Mouse (Mus musculus): Measurements from ENCODE around the gene 4930415O20Rik. TPM values are rescaled to one million over a fixed set of nuclear protein-coding genes. Genes with fewer than 3 reads are reported as not detected.

4930415O20Rik gene
- polyA plus RNA-seq, 1 experiment from 2014 or later: not detected

- Histone ChIP-seq H3K4me2 (ENCODE audit: low read length) (no peak overlapping the region), H3K27ac (ENCODE audit: low read length) (no peak overlapping the region), H3K9ac (ENCODE audit: low read depth, low read length) (no peak overlapping the region), H3K27me3 (ENCODE audit: control insufficient read depth, insufficient read depth, low read depth, low read length) (no peaks in the 10 kb centered on the region), H3K4me3 (ENCODE audit: low read depth, low read length) (no peak overlapping the region), H3K36me3 (ENCODE audit: control insufficient read depth, insufficient read depth, low read length) (peaks cover 18% of the 10 kb centered on the region), H3K9me3 (replicated peaks; ENCODE audit: control insufficient read depth, low read length, poor library complexity, severe bottlenecking) (no peaks in the 10 kb centered on the region), H3K4me1 (ENCODE audit: control insufficient read depth, insufficient read depth, low read length) (no peaks in the 10 kb centered on the region)
- ATAC-seq: no peak
- WGBS: 90% methylated on average over 5 of the region's 5 CpGs
Measured at GRCm38 (mm10) chr15:98557186-98557585, 13.6 kb upstream of the 4930415O20Rik start.

DNA sequence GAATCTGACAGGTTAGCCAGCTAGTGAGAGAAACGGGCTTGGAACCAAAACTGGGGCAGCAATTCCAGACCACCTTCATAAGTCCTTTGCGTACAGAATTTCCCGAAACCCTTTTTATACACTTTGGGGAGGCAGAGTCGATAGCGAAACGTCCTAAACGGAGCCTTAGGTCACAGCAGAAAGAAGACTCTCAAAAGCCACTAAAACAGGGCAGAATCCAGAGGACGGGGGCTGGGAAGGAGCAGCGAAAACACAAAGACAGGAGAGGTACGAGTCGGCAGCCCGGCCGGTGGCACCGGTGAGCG is 3.9 kb upstream of the 4930415O20Rik start:
- Histone ChIP-seq H3K27me3 (ENCODE audit: control insufficient read depth, insufficient read depth, low read depth, low read length) (no peaks in the 10 kb centered on the region), H3K4me1 (ENCODE audit: control insufficient read depth, insufficient read depth, low read length) (peaks cover 28% of the 10 kb centered on the region), H3K36me3 (ENCODE audit: control insufficient read depth, insufficient read depth, low read length) (peaks cover 4% of the 10 kb centered on the region; the same call in 1 of the 2 replicates), H3K9me3 (replicated peaks; ENCODE audit: control insufficient read depth, low read length, poor library complexity, severe bottlenecking) (no peaks in the 10 kb centered on the region), H3K4me3 (ENCODE audit: low read depth, low read length) (peak overlapping the region; percentile 98), H3K27ac (ENCODE audit: low read length) (peak overlapping the region; percentile 94), H3K4me2 (ENCODE audit: low read length) (peak overlapping the region; percentile 73), H3K9ac (ENCODE audit: low read depth, low read length) (peak overlapping the region; percentile 89)
- no peak for ATAC-seq
- 0% methylated on average over 15 of the region's 15 CpGs for WGBS

DNA sequence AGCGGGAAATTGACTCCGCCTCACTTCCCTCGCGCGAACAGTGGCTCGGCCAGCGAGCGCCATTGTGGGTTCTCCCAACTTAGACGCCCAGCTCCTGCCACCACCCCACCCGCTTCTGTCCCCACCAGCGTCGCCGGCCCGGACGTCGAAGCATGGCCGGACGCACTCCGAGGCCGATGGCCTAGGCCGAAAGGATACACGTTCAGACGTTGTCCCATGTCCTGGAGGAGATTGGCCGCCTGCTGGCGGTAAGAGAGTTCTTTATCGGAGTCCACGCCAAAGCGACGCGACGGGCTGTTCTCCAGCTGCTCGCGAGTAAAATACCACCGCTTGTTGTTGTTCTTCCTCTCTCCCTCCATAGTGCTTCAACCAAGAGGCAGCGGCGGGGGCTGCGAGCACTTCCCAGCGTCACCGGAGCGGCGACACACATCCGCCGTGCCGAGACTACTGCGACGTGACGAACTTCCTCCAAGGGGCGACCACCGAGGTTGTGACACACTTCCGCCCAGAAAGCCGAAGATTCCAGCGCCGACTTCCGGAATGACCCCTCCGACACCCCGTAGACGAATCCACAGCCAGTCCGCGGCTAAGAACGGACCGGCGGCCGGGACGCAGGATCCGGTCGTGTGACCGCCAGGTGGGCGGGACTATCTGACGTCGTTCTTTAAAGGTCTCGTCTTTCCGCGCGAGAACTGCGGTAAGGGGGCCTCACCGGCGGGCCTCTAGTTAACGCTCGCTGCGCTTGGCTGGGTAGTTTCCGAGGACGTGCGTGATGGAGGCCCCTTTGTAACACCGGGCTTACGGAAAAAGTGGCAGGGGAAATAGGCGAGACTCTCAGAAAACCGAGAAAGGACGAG is 3.3 kb upstream of the 4930415O20Rik start:
- H3K36me3 ChIP-seq (ENCODE audit: control insufficient read depth, insufficient read depth, low read length): peaks cover 4% of the 10 kb centered on the region; the same call in 1 of the 2 replicates
- H3K4me3 ChIP-seq (ENCODE audit: low read depth, low read length): peak overlapping the region; percentile 98
- peak overlapping the region; percentile 94 for H3K27ac ChIP-seq (ENCODE audit: low read length)
- WGBS: under 1% methylated on average over 86 of the region's 88 CpGs
- H3K9ac ChIP-seq (ENCODE audit: low read depth, low read length): peak overlapping the region; percentile 89
- peak overlapping the region; percentile 75 for H3K4me2 ChIP-seq (ENCODE audit: low read length)
- H3K4me1 ChIP-seq (ENCODE audit: control insufficient read depth, insufficient read depth, low read length): peaks cover 28% of the 10 kb centered on the region
- H3K9me3 ChIP-seq (replicated peaks; ENCODE audit: control insufficient read depth, low read length, poor library complexity, severe bottlenecking): no peaks in the 10 kb centered on the region
- no peaks in the 10 kb centered on the region for H3K27me3 ChIP-seq (ENCODE audit: control insufficient read depth, insufficient read depth, low read depth, low read length)
- peak; percentile 98 for ATAC-seq

GRCm38 (mm10) chr15:98568256-98569033 is 2.4 kb upstream of the 4930415O20Rik start:
- WGBS: 9% methylated on average over 22 of the region's 22 CpGs
- Histone ChIP-seq H3K9me3 (replicated peaks; ENCODE audit: control insufficient read depth, low read length, poor library complexity, severe bottlenecking) (no peaks in the 10 kb centered on the region), H3K4me2 (ENCODE audit: low read length) (peak overlapping the region; percentile 75), H3K36me3 (ENCODE audit: control insufficient read depth, insufficient read depth, low read length) (peaks cover under 1% of the 10 kb centered on the region; the same call in 1 of the 2 replicates), H3K27ac (ENCODE audit: low read length) (peak overlapping the region; percentile 91), H3K9ac (ENCODE audit: low read depth, low read length) (peak overlapping the region; percentile 67), H3K4me3 (ENCODE audit: low read depth, low read length) (peak overlapping the region; percentile 98), H3K27me3 (ENCODE audit: control insufficient read depth, insufficient read depth, low read depth, low read length) (no peaks in the 10 kb centered on the region), H3K4me1 (ENCODE audit: control insufficient read depth, insufficient read depth, low read length) (peaks cover 28% of the 10 kb centered on the region)
- peak; percentile 50; the same call in 1 of the 2 replicates for ATAC-seq

- H3K36me3 ChIP-seq (ENCODE audit: control insufficient read depth, insufficient read depth, low read length): no peaks in the 10 kb centered on the region
- no peak for ATAC-seq
- peak overlapping the region; percentile 98; the same call in 1 of the 2 replicates for H3K4me3 ChIP-seq (ENCODE audit: low read depth, low read length)
- H3K27ac ChIP-seq (ENCODE audit: low read length): no peak overlapping the region
- no peaks in the 10 kb centered on the region for H3K27me3 ChIP-seq (ENCODE audit: control insufficient read depth, insufficient read depth, low read depth, low read length)
- H3K9me3 ChIP-seq (replicated peaks; ENCODE audit: control insufficient read depth, low read length, poor library complexity, severe bottlenecking): no peaks in the 10 kb centered on the region
- H3K4me2 ChIP-seq (ENCODE audit: low read length): peak overlapping the region; percentile 75
- H3K9ac ChIP-seq (ENCODE audit: low read depth, low read length): peak overlapping the region; percentile 67
- 69% methylated on average over 7 of the region's 7 CpGs for WGBS
- peaks cover 28% of the 10 kb centered on the region for H3K4me1 ChIP-seq (ENCODE audit: control insufficient read depth, insufficient read depth, low read length)
Measured at GRCm38 (mm10) chr15:98569216-98569615, 1.6 kb upstream of the 4930415O20Rik start.

GRCm38 (mm10) chr15:98569795-98570365 is 924 bp upstream of the 4930415O20Rik start:
- Histone ChIP-seq H3K4me2 (ENCODE audit: low read length) (no peak overlapping the region), H3K27me3 (ENCODE audit: control insufficient read depth, insufficient read depth, low read depth, low read length) (no peaks in the 10 kb centered on the region)
- ATAC-seq: no peak

GRCm38 (mm10) chr15:98573293-98573692 is 2.5 kb downstream of the 4930415O20Rik start:
- no peaks in the 10 kb centered on the region for H3K36me3 ChIP-seq (ENCODE audit: control insufficient read depth, insufficient read depth, low read length)
- no peaks in the 10 kb centered on the region for H3K27me3 ChIP-seq (ENCODE audit: control insufficient read depth, insufficient read depth, low read depth, low read length)
- H3K27ac ChIP-seq (ENCODE audit: low read length): no peak overlapping the region
- H3K4me3 ChIP-seq (ENCODE audit: low read depth, low read length): no peak overlapping the region
- H3K9ac ChIP-seq (ENCODE audit: low read depth, low read length): no peak overlapping the region
- peaks cover 8% of the 10 kb centered on the region for H3K4me1 ChIP-seq (ENCODE audit: control insufficient read depth, insufficient read depth, low read length)
- H3K9me3 ChIP-seq (replicated peaks; ENCODE audit: control insufficient read depth, low read length, poor library complexity, severe bottlenecking): no peaks in the 10 kb centered on the region
- 77% methylated on average over 4 of the region's 4 CpGs for WGBS
- H3K4me2 ChIP-seq (ENCODE audit: low read length): no peak overlapping the region
- no peak for ATAC-seq

More at GRCm38 (mm10) chr15:98569795-98570365, 924 bp upstream of the 4930415O20Rik start:
- Histone ChIP-seq H3K27ac (ENCODE audit: low read length) (no peak overlapping the region), H3K36me3 (ENCODE audit: control insufficient read depth, insufficient read depth, low read length) (no peaks in the 10 kb centered on the region), H3K9ac (ENCODE audit: low read depth, low read length) (no peak overlapping the region), H3K4me1 (ENCODE audit: control insufficient read depth, insufficient read depth, low read length) (peaks cover 24% of the 10 kb centered on the region), H3K4me3 (ENCODE audit: low read depth, low read length) (no peak overlapping the region), H3K9me3 (replicated peaks; ENCODE audit: control insufficient read depth, low read length, poor library complexity, severe bottlenecking) (no peaks in the 10 kb centered on the region)
- 89% methylated on average over 4 of the region's 4 CpGs for WGBS

DNA sequence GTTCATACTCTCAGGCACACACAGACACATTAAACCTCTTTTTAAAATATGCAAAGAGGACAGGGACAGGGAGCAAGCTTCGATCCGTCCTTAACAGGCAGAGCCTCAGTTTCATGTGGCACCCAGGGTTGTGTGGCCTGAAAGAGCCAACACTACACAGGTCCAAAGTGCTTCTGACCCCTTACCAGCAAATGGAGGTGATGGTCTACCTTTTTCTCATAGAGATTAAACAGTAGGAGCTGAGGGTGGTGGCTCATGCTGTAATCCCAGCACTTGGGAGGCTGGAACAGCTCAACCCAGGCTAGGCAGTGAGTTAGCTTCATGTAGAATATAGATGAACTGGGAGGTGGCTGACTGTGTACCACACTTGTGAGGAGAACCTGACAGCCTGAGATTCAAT is 8.5 kb downstream of the 4930415O20Rik start:
- H3K36me3 ChIP-seq (ENCODE audit: control insufficient read depth, insufficient read depth, low read length): no peaks in the 10 kb centered on the region
- WGBS: 77% methylated on average over 2 of the region's 2 CpGs
- no peak overlapping the region for H3K9ac ChIP-seq (ENCODE audit: low read depth, low read length)
- H3K4me3 ChIP-seq (ENCODE audit: low read depth, low read length): no peak overlapping the region
- ATAC-seq: no peak
- H3K27me3 ChIP-seq (ENCODE audit: control insufficient read depth, insufficient read depth, low read depth, low read length): no peaks in the 10 kb centered on the region
- H3K9me3 ChIP-seq (replicated peaks; ENCODE audit: control insufficient read depth, low read length, poor library complexity, severe bottlenecking): no peaks in the 10 kb centered on the region
- H3K4me1 ChIP-seq (ENCODE audit: control insufficient read depth, insufficient read depth, low read length): no peaks in the 10 kb centered on the region
- no peak overlapping the region for H3K27ac ChIP-seq (ENCODE audit: low read length)
- no peak overlapping the region for H3K4me2 ChIP-seq (ENCODE audit: low read length)
